Mouse (Mus musculus) MEL (cell line): ENCODE results near the gene Sept6. TPM values are rescaled to one million over a fixed set of nuclear protein-coding genes. Genes with fewer than 3 reads are reported as not detected.

ENCODE experiments used
- DNase-seq: peaks from one replicate; pipeline ENCODE4 v3.0.0; 2011; ENCODE audit warnings: low read depth, low spot score
- H3K27ac ChIP-seq: 2 replicates; pipeline ENCODE4 v1.5.1; 2012; ENCODE audit warnings: low read depth, mild to moderate bottlenecking, control low read depth, low read length, moderate library complexity; ENCODE audit not compliant: control insufficient read depth
- H3K27me3 ChIP-seq, 2 experiments: fragments of 150-350 bp in 1 of 2; sonication (generic) in 1 of 2; 2 replicates each; pipeline ENCODE4 v1.6.1; 2012; ENCODE audit warnings: low read length in 2 of 2, mild to moderate bottlenecking in 2 of 2, improper control_type of control experiment in 1 of 2, moderate library complexity in 1 of 2; ENCODE audit not compliant: insufficient read depth in 2 of 2, control insufficient read depth in 1 of 2
- H3K36me3 ChIP-seq, 2 experiments: 2 replicates each; pipeline ENCODE4 v1.6.1; 2012 to 2014; ENCODE audit warnings: low read length in 2 of 2, improper control_type of control experiment in 1 of 2, inconsistent platforms in 1 of 2, mild to moderate bottlenecking in 1 of 2; ENCODE audit not compliant: insufficient read depth in 2 of 2, control insufficient read depth in 1 of 2
- H3K4me1 ChIP-seq, 2 experiments: fragments of 150-350 bp in 1 of 2; sonication (generic) in 1 of 2; 2 replicates each; pipeline ENCODE4 v1.6.1; 2012; ENCODE audit warnings: low read length in 2 of 2, improper control_type of control experiment in 1 of 2, mild to moderate bottlenecking in 1 of 2; ENCODE audit not compliant: insufficient read depth in 2 of 2, control insufficient read depth in 1 of 2
- H3K4me3 ChIP-seq, 2 experiments: fragments of 150-350 bp in 1 of 2; sonication (generic) in 1 of 2; 2 replicates each; pipeline ENCODE4 v1.5.1; 2012; ENCODE audit warnings: low read depth in 2 of 2, low read length in 2 of 2, mild to moderate bottlenecking in 2 of 2, moderate library complexity in 2 of 2, control low read depth in 1 of 2, improper control_type of control experiment in 1 of 2; ENCODE audit not compliant: control insufficient read depth in 1 of 2, insufficient read depth in 1 of 2
- H3K79me2 ChIP-seq: 2 replicates; pipeline ENCODE4 v1.6.1; 2012; ENCODE audit warnings: mild to moderate bottlenecking, low read length, moderate library complexity; ENCODE audit not compliant: control insufficient read depth, poor library complexity, insufficient read depth
- H3K9ac ChIP-seq: 2 replicates; pipeline ENCODE4 v1.6.1; 2012; ENCODE audit warnings: low read depth, mild to moderate bottlenecking, control low read depth, low read length, moderate library complexity; ENCODE audit not compliant: control insufficient read depth, poor library complexity, severe bottlenecking
- H3K9me3 ChIP-seq: fragments of 150-350 bp; sonication (generic); replicated peaks from 2 replicates; pipeline ENCODE4 v1.6.1; 2012; ENCODE audit warnings: mild to moderate bottlenecking, low read length, improper control_type of control experiment, moderate library complexity; ENCODE audit not compliant: insufficient read depth
- BHLHE40 ChIP-seq: IDR thresholded peaks from 2 replicates; pipeline ENCODE4 v1.6.1; 2012; ENCODE audit warnings: low read depth, mild to moderate bottlenecking, inconsistent platforms, low read length, improper control_type of control experiment, borderline replicate concordance
- CHD2 ChIP-seq: IDR thresholded peaks from 2 replicates; pipeline ENCODE4 v1.6.1; 2011; ENCODE audit warnings: low read length, improper control_type of control experiment
- E2F4 ChIP-seq: IDR thresholded peaks from 2 replicates; pipeline ENCODE4 v1.6.1; 2011; ENCODE audit warnings: low read depth, low read length, improper control_type of control experiment, borderline replicate concordance
- ELF1 ChIP-seq: IDR thresholded peaks from 2 replicates; pipeline ENCODE4 v1.6.1; 2014; ENCODE audit warnings: low read depth, mild to moderate bottlenecking, inconsistent platforms, low read length, improper control_type of control experiment, moderate library complexity
- GABPA ChIP-seq: IDR thresholded peaks from 2 replicates; pipeline ENCODE4 v1.6.1; 2012; ENCODE audit warnings: low read depth, mild to moderate bottlenecking, inconsistent platforms, low read length, improper control_type of control experiment, moderate library complexity
- GATA1 ChIP-seq: IDR thresholded peaks from 2 replicates; pipeline ENCODE4 v1.6.1; 2011; ENCODE audit warnings: low read depth, low read length, improper control_type of control experiment
- JUND ChIP-seq: IDR thresholded peaks from 2 replicates; pipeline ENCODE4 v1.6.1; 2011; ENCODE audit warnings: low read depth, mild to moderate bottlenecking, improper control_type of control experiment, low read length
- MXI1 ChIP-seq: IDR thresholded peaks from 2 replicates; pipeline ENCODE4 v1.6.1; 2011; ENCODE audit warnings: mild to moderate bottlenecking, low read depth, low read length, improper control_type of control experiment
- MYC ChIP-seq: IDR thresholded peaks from 2 replicates; pipeline ENCODE4 v1.6.1; 2011; ENCODE audit warnings: low read depth, mild to moderate bottlenecking, low read length, improper control_type of control experiment, moderate library complexity
- NELFE ChIP-seq: IDR thresholded peaks from 2 replicates; pipeline ENCODE4 v1.6.1; 2011; ENCODE audit warnings: low read depth, low read length, improper control_type of control experiment
- NRF1 ChIP-seq: IDR thresholded peaks from 2 replicates; pipeline ENCODE4 v1.6.1; 2014; ENCODE audit warnings: low read depth, mild to moderate bottlenecking, inconsistent platforms, low read length, improper control_type of control experiment, moderate library complexity; ENCODE audit not compliant: poor library complexity, insufficient read depth, severe bottlenecking
- POLR2A ChIP-seq, 2 experiments: IDR thresholded peaks; 2 replicates each; pipeline ENCODE4 v1.6.1; 2011 to 2012; ENCODE audit warnings: low read length in 2 of 2, mild to moderate bottlenecking in 2 of 2, control low read depth in 1 of 2, improper control_type of control experiment in 1 of 2, low read depth in 1 of 2, moderate library complexity in 1 of 2; ENCODE audit not compliant: control insufficient read depth in 1 of 2, insufficient read depth in 1 of 2, poor library complexity in 1 of 2
- POLR2AphosphoS2 ChIP-seq: IDR thresholded peaks from 2 replicates; pipeline ENCODE4 v1.6.1; 2011; ENCODE audit warnings: low read length, improper control_type of control experiment
- POLR2AphosphoS5 ChIP-seq: IDR thresholded peaks from 2 replicates; pipeline ENCODE4 v1.6.1; 2012; ENCODE audit warnings: low read depth, borderline replicate concordance, mild to moderate bottlenecking, inconsistent platforms, low read length, moderate library complexity, mixed read lengths
- RAD21 ChIP-seq: IDR thresholded peaks from 2 replicates; pipeline ENCODE4 v1.6.1; 2011; ENCODE audit warnings: mild to moderate bottlenecking, low read depth, low read length, improper control_type of control experiment
- SIN3A ChIP-seq: IDR thresholded peaks from 2 replicates; pipeline ENCODE4 v1.6.1; 2012; ENCODE audit warnings: low read length, improper control_type of control experiment, inconsistent platforms
- SMC3 ChIP-seq: IDR thresholded peaks from 2 replicates; pipeline ENCODE4 v1.6.1; 2011; ENCODE audit warnings: low read depth, low read length, improper control_type of control experiment
- TAL1 ChIP-seq: IDR thresholded peaks from 2 replicates; pipeline ENCODE4 v1.6.1; 2012; ENCODE audit warnings: mild to moderate bottlenecking, inconsistent platforms, low read length, moderate library complexity, mixed read lengths
- UBTF ChIP-seq: IDR thresholded peaks from 2 replicates; pipeline ENCODE4 v1.6.1; 2012; ENCODE audit warnings: low read depth, mild to moderate bottlenecking, inconsistent platforms, low read length, improper control_type of control experiment, moderate library complexity, borderline replicate concordance; ENCODE audit not compliant: insufficient read depth
- USF2 ChIP-seq, 2 experiments: IDR thresholded peaks; 2 replicates each; pipeline ENCODE4 v1.6.1; 2011 to 2012; ENCODE audit warnings: improper control_type of control experiment in 2 of 2, low read length in 2 of 2, borderline replicate concordance in 1 of 2, inconsistent platforms in 1 of 2, low read depth in 1 of 2, mild to moderate bottlenecking in 1 of 2; ENCODE audit not compliant: insufficient read depth in 1 of 2
- ZC3H11A ChIP-seq: IDR thresholded peaks from 2 replicates; pipeline ENCODE4 v1.6.1; 2012; ENCODE audit warnings: low read depth, mild to moderate bottlenecking, inconsistent platforms, low read length, improper control_type of control experiment
- ZNF384 ChIP-seq: IDR thresholded peaks from 2 replicates; pipeline ENCODE4 v1.6.1; 2012; ENCODE audit warnings: low read depth, mild to moderate bottlenecking, inconsistent platforms, low read length, improper control_type of control experiment
- polyA plus RNA-seq, 2 experiments: library from polyadenylated mRNA; stranded (reverse) in 1 of 2; unstranded in 1 of 2; fragments of >175 nt in 1 of 2; fragments of >200 nt in 1 of 2; gene quantifications; 2 replicates each; pipeline versions ENCODE4 v1.2.1 to v1.2.4; 2012; ENCODE audit warnings: low replicate concordance in 2 of 2, low read depth in 1 of 2; ENCODE audit not compliant: insufficient read length in 2 of 2, insufficient read depth in 1 of 2, missing spikeins in 1 of 2
- total RNA-seq: library from RNA; depleted of rRNA; stranded (reverse); fragments of 300-350 nt; gene quantifications from 2 replicates; pipeline ENCODE4 v1.2.3, GENCODE M21; 2012

The Sept6 gene
- total and polyA plus RNA-seq, 3 experiments: 16.5 to 37.8 TPM; not detected in 1

GRCm38 (mm10) chrX:36921346-36921745 lies 70.2 kb downstream of the Sept6 start:
- TF ChIP-seq RAD21 (no peak), NELFE (no peak), SIN3A (no peak), UBTF (no peak), ZNF384 (no peak), JUND (no peak), E2F4 (no peak), MXI1 (no peak), ELF1 (no peak), POLR2AphosphoS2 (no peak), POLR2AphosphoS5 (no peak), CHD2 (no peak), TAL1 (no peak), POLR2A (IDR thresholded peaks at IDR 0.05; ENCODE audit: control insufficient read depth in 1 of 2, insufficient read depth in 1 of 2, low read depth in 1 of 2, low read length in 2 of 2, poor library complexity in 1 of 2) (no peak), GABPA (no peak), BHLHE40 (no peak), NRF1 (no peak), SMC3 (no peak), GATA1 (no peak)
- DNase-seq: no peak
- Histone ChIP-seq H3K27me3 (no peaks in the 10 kb centered on the region), H3K9me3 (no peaks in the 10 kb centered on the region), H3K27ac (no peak overlapping the region), H3K36me3 (no peaks in the 10 kb centered on the region), H3K79me2 (no peaks in the 10 kb centered on the region), H3K4me1 (no peaks in the 10 kb centered on the region), H3K4me3 (no peak overlapping the region), H3K9ac (no peak overlapping the region)

GRCm38 (mm10) chrX:36917749-36918148 lies 73.8 kb downstream of the Sept6 start:
- Histone ChIP-seq H3K9me3 (no peaks in the 10 kb centered on the region), H3K27me3 (no peaks in the 10 kb centered on the region), H3K9ac (no peak overlapping the region), H3K36me3 (no peaks in the 10 kb centered on the region), H3K79me2 (no peaks in the 10 kb centered on the region), H3K4me1 (no peaks in the 10 kb centered on the region), H3K4me3 (no peak overlapping the region), H3K27ac (no peak overlapping the region)
- no peak for DNase-seq
- TF ChIP-seq MXI1 (no peak), ZC3H11A (no peak), MYC (no peak), POLR2A (IDR thresholded peaks at IDR 0.05; ENCODE audit: control insufficient read depth in 1 of 2, insufficient read depth in 1 of 2, low read depth in 1 of 2, low read length in 2 of 2, poor library complexity in 1 of 2) (no peak), USF2 (IDR thresholded peaks at IDR 0.05; ENCODE audit: borderline replicate concordance in 1 of 2, insufficient read depth in 1 of 2, low read depth in 1 of 2, low read length in 2 of 2) (no peak), RAD21 (no peak)
